Mouse (Mus musculus): ENCODE data around the gene Gm5269.

Gm5269 gene

DNA sequence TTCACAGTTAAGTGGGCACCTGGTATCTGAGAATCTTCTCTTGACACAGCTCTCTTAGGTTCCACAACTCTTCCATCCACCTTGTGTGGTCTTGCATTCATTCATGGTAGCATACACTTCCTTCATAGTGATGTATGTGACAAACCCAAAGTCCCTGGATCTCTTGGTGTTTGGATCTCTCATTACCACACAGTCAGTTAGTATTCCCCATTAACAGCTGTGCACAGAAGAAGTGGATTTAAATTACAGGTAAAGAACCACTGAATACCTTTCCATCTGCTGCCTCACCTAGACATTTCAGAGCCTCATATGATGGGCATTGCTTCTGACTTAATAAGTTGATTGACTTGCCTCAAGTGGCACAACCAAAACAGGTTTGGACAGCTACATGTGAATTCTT is at the start of gene Gm5269:
Gene Gm5269, minus strand, starts transcription at position 101 of the 400 bp plus-strand sequence.
- DNase-seq (ENCODE audit: low spot score in 2 of 2), result no peak

DNA sequence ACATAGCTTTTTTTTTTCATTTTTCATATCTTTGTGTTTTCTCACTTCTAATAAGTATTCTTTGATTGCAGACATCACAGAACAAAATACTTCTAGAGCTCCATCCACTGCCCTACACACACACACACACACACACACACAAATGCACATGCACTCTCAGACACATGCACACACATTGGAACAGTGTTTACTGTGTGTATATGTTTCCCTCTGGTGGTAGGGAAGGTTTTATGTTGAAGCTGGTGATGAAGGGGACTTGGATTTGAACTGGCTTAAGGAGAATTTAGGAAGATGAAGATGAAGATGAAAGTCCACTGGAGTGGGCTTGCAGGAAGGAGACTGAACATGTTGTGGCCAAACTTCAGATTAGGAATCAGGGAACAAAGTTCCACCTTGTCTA is 41.1 kb upstream of the Gm5269 start:
- no peak for DNase-seq (ENCODE audit: low spot score in 2 of 2)

DNA sequence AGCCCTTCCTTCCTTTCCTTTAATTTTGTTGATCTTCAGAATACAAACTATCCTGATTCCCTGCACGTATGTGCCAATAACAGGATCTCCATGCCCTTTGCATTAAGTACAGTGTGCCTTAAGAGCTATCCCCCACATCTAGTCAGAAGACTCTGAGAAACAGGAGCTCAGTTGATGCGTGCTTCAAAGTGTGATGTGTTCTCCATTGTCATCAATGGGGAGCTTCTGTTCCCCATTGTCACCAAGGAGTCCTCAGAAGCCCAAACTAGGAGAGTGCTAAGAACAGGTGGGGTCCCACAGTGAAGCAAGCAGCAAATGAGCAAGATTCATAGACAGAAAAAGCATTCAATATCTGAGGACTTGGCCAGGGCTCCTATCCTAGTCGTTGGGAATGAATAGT is 36.8 kb upstream of the Gm5269 start:
- DNase-seq (ENCODE audit: low spot score in 2 of 2), result no peak

DNA sequence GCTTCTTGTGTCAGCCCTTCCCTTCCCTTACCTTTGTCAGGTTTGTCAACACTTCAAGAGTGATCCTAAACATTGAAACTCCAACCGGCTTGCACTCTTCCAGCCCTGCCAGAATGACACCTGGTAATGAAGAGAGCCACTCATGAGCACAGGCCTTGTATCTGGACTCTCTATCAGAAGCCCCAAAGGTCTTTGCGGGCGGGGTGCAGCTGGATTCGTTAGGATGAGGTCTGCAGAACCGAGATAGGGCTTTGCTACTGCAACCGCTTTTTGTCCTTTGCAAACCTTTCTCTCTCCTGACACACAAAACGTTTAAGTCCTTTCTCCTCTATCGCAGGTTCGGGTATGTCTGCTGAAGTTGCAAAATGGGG is 36.3 kb upstream of the Gm5269 start, which contains the start of gene Slc40a1:
Gene Slc40a1, minus strand, starts transcription at position 131 of the 371 bp plus-strand sequence.
- DNase-seq (ENCODE audit: low spot score in 2 of 2), result no peak

- DNase-seq (ENCODE audit: low spot score in 2 of 2), result peak; percentile 72 to 81
Observed at GRCm38 (mm10) chr1:45925500-45926392, 35.7 kb upstream of the Gm5269 start.

DNA sequence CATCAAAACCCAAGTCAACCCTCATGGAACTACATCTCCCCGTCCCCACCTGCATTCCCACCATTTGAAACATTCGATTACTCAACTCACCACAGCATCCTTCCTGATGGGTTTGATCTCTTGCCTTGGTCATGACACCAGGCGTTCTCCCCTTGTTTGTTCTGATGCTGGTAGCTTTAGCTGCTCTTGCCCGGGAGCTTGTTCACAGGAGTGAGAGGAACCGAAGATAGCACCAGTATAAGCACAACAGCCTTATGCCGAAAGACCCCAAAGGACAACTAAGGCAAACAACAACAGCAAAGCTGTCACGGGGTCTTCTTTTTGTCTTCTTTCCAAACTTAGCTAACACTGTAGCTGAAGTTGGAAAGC is 35.0 kb upstream of the Gm5269 start:
- peak in 1 of 2 experiments; percentile 13 for DNase-seq (ENCODE audit: low spot score in 2 of 2)

DNA sequence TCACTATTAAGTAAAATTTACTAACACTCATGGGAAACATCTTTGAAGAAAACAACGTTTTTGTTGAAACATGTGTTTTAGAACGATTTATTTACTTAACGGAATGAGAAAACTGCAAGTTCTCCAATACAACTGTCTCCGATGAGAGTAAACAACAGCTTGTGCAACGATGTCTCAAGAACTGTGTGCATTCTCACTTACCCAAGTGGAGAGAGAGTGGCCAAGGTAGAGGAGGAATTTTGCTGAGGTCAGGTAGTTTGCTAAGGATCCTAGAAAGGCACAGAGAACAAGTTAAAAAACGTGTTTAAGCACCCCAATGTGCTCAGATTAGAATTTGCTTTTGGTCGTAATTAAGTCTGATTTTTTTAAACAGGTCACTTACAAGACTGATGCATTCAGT is 34.4 kb upstream of the Gm5269 start:
- no peak for DNase-seq (ENCODE audit: low spot score in 2 of 2)

GRCm38 (mm10) chr1:45923306-45923705 is 33.2 kb upstream of the Gm5269 start:
- no peak for DNase-seq (ENCODE audit: low spot score in 2 of 2)

- DNase-seq (ENCODE audit: low spot score in 2 of 2), result no peak
Observed at GRCm38 (mm10) chr1:45920703-45921102, 30.6 kb upstream of the Gm5269 start.

DNA sequence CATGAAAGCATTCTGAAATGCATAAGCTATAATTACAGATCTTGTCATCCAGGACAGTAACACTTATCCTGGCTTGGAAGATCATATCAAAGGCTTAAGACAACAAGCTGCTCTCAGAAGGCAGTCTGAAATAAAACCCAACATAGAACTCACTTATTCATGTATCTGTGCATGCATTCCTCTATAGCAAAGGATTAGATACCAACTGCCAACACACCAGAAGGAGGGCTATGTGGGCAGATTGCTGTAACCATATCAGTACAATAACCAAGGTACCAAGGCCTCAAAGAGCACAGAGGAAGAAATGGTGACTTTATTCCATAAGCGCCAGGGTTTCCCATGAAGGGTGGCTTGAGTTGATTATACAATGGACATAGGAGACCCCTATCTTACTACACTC is 29.7 kb upstream of the Gm5269 start:
- no peak for DNase-seq (ENCODE audit: low spot score in 2 of 2)

DNA sequence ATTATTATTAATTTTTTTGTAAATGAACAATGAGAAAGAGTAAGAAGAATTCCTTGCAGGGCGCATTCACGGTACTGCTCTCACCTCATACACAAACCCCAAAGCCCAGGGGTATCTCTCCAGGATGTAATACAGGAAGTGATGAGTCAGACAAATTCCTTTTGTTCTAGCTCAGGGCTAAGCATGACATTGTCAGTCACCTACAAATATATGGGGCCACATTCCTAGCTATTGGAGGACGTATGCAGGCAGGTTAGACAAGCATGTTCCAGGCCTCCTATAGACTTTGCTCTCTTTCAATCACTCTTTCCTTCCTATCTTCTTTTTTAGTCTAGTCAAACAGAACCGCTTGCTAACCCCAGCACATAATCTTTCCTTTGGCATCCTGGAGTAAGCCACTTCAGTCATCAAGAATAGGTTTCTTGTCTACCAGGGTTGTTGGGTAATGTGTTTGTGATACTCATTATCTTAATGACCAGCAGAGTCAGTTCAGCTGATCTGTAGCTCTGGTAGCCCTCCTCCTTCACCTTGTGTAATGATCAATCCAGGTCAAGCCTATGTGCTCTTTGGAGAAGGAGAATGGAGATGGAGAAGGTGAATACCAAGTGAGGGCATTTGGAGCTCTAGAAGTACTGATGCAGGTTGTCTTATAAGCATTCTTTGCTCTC is 27.2 kb upstream of the Gm5269 start:
- no peak for DNase-seq (ENCODE audit: low spot score in 2 of 2)

GRCm38 (mm10) chr1:45916174-45916573 is 26.1 kb upstream of the Gm5269 start:
- no peak for DNase-seq (ENCODE audit: low spot score in 2 of 2)

- no peak for DNase-seq (ENCODE audit: low spot score in 2 of 2)
Observed at GRCm38 (mm10) chr1:45914236-45914635, 24.2 kb upstream of the Gm5269 start.

DNA sequence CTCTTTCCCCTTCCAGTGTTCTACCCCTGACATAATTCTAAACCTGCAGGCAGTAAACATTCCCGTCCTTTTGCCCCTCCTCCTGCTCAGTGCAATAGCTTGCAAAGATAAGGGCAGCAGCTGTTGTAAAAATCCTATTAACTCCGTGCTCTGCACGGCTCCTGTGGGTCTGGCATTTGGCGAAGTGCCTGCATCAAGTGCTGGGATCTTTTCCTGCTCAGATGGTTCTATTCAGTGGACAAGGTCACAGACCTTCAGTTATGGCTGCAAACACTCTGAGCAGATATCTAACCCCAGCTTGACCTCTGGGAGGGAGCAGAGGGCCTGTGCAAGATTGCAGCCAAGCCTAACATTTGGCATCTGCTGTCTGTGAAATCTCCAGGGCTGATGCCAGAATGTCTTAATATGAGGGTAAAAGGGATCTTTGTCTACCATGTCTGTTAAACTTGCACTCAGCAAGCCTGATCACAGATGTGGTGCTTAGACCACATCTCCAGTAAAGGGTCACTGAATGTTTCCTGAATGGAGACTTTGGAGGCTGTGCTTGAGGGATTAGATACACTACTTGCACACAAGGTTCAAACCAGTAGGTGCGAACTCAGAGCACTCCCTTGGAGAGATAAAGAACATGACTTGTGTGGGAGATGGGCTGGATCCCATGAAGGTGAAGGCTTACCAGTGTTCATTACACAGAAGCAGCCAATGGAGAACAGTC is 15.2 kb upstream of the Gm5269 start:
- peak; percentile 36 to 44 for DNase-seq (ENCODE audit: low spot score in 2 of 2)

DNA sequence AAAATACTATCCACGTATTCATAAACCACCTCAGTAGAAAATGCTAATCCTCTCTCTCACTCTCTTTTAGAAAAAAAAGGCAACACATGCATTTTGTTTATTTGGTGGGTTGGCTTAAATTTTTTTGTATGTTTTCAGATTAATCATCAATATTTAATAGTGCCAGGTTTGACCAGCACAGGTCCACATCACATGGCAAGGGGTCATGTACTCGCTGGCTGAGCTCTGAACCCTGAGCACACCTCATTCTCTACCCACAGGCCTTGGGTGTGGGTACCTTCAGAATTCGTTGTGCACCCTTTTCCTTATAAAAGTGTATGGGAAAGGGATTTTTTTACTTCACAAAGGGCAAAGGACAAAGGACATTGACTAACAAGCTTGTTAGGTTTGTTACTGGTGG is 14.1 kb upstream of the Gm5269 start:
- DNase-seq (ENCODE audit: low spot score in 2 of 2), result no peak

GRCm38 (mm10) chr1:45898044-45898443 is 8.0 kb upstream of the Gm5269 start:
- no peak for DNase-seq (ENCODE audit: low spot score in 2 of 2)

DNA sequence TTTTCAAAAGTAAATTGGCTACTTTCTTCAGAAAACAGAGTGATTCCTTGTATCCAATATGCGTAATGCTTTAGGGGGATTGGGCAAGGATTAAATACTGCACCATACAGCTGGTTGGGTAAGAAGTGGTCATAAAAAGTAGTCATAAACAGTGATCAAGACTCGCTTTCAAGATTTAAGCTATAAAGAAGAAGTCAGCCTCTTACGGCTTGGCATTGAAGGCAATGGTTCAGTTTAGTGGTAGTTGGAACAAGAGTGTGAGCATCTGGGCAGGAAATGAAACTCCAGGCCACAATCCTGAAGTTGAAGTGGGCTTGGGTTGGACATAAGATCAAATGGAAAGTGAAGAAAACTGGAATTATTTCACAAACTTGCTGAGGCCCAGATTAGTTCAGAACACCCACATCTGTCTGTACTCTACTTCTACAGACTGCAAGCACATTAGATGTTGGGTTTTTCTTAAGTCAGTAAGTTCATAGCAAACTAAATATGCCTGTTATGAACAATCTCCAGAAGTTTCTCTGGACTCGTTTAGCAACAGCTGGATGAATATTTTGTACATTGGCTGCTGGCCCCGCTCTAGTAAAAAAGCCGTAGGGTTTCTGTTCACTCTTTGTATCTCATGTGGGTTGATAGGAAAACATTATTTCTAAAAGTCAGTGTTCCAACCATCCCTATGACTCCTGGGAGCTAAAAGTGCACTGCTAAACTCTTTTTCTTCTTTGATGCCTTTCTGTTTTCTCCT is 4.3 kb upstream of the Gm5269 start:
- no peak for DNase-seq (ENCODE audit: low spot score in 2 of 2)

DNA sequence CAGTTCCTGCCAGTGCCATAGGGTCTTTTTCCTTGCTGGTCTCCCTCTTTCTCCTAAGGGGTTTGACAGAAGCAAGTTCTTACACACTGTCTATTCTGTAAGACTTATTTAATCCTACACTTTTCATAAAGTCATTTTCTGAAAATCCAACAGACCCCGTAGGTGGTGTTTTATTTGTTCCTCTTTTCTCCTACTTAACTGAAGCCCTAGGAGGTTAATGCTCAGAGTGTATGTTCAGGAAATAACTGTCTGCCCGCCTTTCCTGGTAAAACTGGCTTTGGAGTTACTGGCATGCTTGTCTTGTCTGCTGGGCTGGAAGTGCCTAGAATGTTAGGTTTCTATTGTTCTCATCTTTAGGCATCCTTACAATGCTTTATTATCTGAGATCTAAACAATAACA is 1.9 kb upstream of the Gm5269 start:
- no peak for DNase-seq (ENCODE audit: low spot score in 2 of 2)

GRCm38 (mm10) chr1:45886800-45887199 is 3.3 kb downstream of the Gm5269 start:
- DNase-seq (ENCODE audit: low spot score in 2 of 2), result no peak

DNA sequence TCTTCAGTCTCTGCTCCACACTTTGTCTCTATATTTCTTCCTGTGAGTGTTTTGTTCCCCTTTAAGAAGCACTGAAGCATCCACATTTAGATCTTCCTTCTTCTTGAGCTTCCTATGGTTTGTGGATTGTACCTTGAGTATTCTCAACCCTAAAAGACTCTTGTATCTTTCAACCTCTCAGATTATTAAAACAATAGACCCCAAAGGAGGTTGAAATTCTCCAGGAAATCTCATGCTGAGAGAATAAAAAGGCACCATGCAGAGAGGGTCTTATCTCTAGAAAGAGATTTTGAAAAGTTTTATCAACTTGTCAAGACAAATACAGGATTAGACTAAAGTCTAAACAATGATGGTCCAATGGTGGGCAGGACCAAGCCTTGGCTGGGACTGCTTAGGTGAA is 6.7 kb downstream of the Gm5269 start:
- DNase-seq (ENCODE audit: low spot score in 2 of 2), result no peak

DNA sequence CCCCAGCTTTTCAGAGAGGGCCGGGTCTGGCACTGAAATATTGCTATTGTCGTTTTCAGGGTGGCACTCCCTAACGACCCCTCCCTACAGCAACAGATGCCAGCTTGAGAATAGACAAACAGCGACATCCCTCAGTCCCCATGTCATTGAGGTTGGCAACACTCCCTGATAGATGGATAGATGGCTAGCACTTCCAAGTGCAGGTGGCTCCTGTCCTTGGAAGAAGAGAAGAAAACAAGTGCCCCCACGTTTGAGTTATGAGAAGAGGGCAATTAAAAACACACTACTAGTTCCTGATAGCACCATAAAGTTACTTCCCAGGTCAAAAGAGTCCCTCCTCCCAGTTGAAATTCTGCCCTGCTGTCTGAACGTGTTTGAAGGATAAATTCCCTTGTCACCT is 8.0 kb downstream of the Gm5269 start:
- no peak for DNase-seq (ENCODE audit: low spot score in 2 of 2)

Measured in urinary bladder, postnatal 36 days (tissue).